Mouse (Mus musculus): ENCODE results near the gene Bnc1. TPM values are rescaled to one million over a fixed set of nuclear protein-coding genes. Genes with fewer than 3 reads are reported as not detected.

The Bnc1 gene
- polyA plus RNA-seq, 1 experiment, result 0.06 TPM

- no peaks in the 10 kb centered on the region for H3K36me3 ChIP-seq (ENCODE audit: control insufficient read depth, insufficient read depth)
- peaks cover 15% of the 10 kb centered on the region for H3K27me3 ChIP-seq (ENCODE audit: control insufficient read depth, insufficient read depth, insufficient read length)
- H3K79me2 ChIP-seq (ENCODE audit: control insufficient read depth, insufficient read depth), result no peaks in the 10 kb centered on the region
- TF ChIP-seq CEBPB (IDR thresholded peaks at IDR 0.05; ENCODE audit: low read depth) (no peak), USF1 (IDR thresholded peaks at IDR 0.05; ENCODE audit: low read depth) (no peak), MYOD1 (IDR thresholded peaks at IDR 0.05; ENCODE audit: control insufficient read depth, insufficient read length, low read depth) (no peak), MYOG (IDR thresholded peaks at IDR 0.05; ENCODE audit: control insufficient read depth, extremely low read depth, insufficient read length) (no peak), MAX (IDR thresholded peaks at IDR 0.05) (no peak), FOSL1 (IDR thresholded peaks at IDR 0.05; ENCODE audit: insufficient read depth, low read length, poor library complexity, severe bottlenecking) (no peak), CTCF (IDR thresholded peaks at IDR 0.05; ENCODE audit: control insufficient read depth, insufficient read depth, insufficient read length) (no peak)
- no peaks in the 10 kb centered on the region for H3K79me3 ChIP-seq (ENCODE audit: low read depth)
- no peak overlapping the region for H3K4me3 ChIP-seq (ENCODE audit: insufficient read depth, poor library complexity, severe bottlenecking)
- H3ac ChIP-seq (ENCODE audit: control insufficient read depth, insufficient read length, low read depth), result no peak overlapping the region
Observed at GRCm38 (mm10) chr7:81973939-81974338, 18.2 kb downstream of the Bnc1 start.

- Histone ChIP-seq H3K27me3 (ENCODE audit: control insufficient read depth, insufficient read depth, insufficient read length) (peaks cover 15% of the 10 kb centered on the region), H3K79me3 (ENCODE audit: low read depth) (no peaks in the 10 kb centered on the region), H3K4me3 (ENCODE audit: insufficient read depth, poor library complexity, severe bottlenecking) (no peak overlapping the region), H3ac (ENCODE audit: control insufficient read depth, insufficient read length, low read depth) (no peak overlapping the region), H3K36me3 (ENCODE audit: control insufficient read depth, insufficient read depth) (no peaks in the 10 kb centered on the region), H3K79me2 (ENCODE audit: control insufficient read depth, insufficient read depth) (no peaks in the 10 kb centered on the region)
- TF ChIP-seq FOSL1 (IDR thresholded peaks at IDR 0.05; ENCODE audit: insufficient read depth, low read length, poor library complexity, severe bottlenecking), result no peak
- no peak for TF ChIP-seq CTCF (IDR thresholded peaks at IDR 0.05; ENCODE audit: control insufficient read depth, insufficient read depth, insufficient read length)
- TF ChIP-seq MYOD1 (IDR thresholded peaks at IDR 0.05; ENCODE audit: control insufficient read depth, insufficient read length, low read depth), result no peak
Observed at GRCm38 (mm10) chr7:81973339-81973738, 18.8 kb downstream of the Bnc1 start.

GRCm38 (mm10) chr7:81968975-81969374 is 23.1 kb downstream of the Bnc1 start:
- no peaks in the 10 kb centered on the region for H3K36me3 ChIP-seq (ENCODE audit: control insufficient read depth, insufficient read depth)
- TF ChIP-seq USF1 (IDR thresholded peaks at IDR 0.05; ENCODE audit: low read depth) (no peak), MYOD1 (IDR thresholded peaks at IDR 0.05; ENCODE audit: control insufficient read depth, insufficient read length, low read depth) (no peak), FOSL1 (IDR thresholded peaks at IDR 0.05; ENCODE audit: insufficient read depth, low read length, poor library complexity, severe bottlenecking) (no peak), CEBPB (IDR thresholded peaks at IDR 0.05; ENCODE audit: low read depth) (no peak)
- H3K79me2 ChIP-seq (ENCODE audit: control insufficient read depth, insufficient read depth), result no peaks in the 10 kb centered on the region
- no peaks in the 10 kb centered on the region for H3K27me3 ChIP-seq (ENCODE audit: control insufficient read depth, insufficient read depth, insufficient read length)
- H3K79me3 ChIP-seq (ENCODE audit: low read depth), result no peaks in the 10 kb centered on the region
- H3K4me3 ChIP-seq (ENCODE audit: insufficient read depth, poor library complexity, severe bottlenecking), result no peak overlapping the region
- no peak overlapping the region for H3ac ChIP-seq (ENCODE audit: control insufficient read depth, insufficient read length, low read depth)

GRCm38 (mm10) chr7:81968451-81968850 is 23.6 kb downstream of the Bnc1 start:
- Histone ChIP-seq H3K79me2 (ENCODE audit: control insufficient read depth, insufficient read depth) (no peaks in the 10 kb centered on the region), H3K4me3 (ENCODE audit: insufficient read depth, poor library complexity, severe bottlenecking) (no peak overlapping the region), H3K79me3 (ENCODE audit: low read depth) (no peaks in the 10 kb centered on the region), H3K27me3 (ENCODE audit: control insufficient read depth, insufficient read depth, insufficient read length) (no peaks in the 10 kb centered on the region), H3K36me3 (ENCODE audit: control insufficient read depth, insufficient read depth) (no peaks in the 10 kb centered on the region), H3ac (ENCODE audit: control insufficient read depth, insufficient read length, low read depth) (no peak overlapping the region)
- TF ChIP-seq USF1 (IDR thresholded peaks at IDR 0.05; ENCODE audit: low read depth) (no peak), MAX (IDR thresholded peaks at IDR 0.05) (no peak), CTCF (IDR thresholded peaks at IDR 0.05; ENCODE audit: control insufficient read depth, insufficient read depth, insufficient read length) (no peak), MYOG (IDR thresholded peaks at IDR 0.05; ENCODE audit: control insufficient read depth, extremely low read depth, insufficient read length) (no peak), FOSL1 (IDR thresholded peaks at IDR 0.05; ENCODE audit: insufficient read depth, low read length, poor library complexity, severe bottlenecking) (no peak), CEBPB (IDR thresholded peaks at IDR 0.05; ENCODE audit: low read depth) (no peak), MYOD1 (IDR thresholded peaks at IDR 0.05; ENCODE audit: control insufficient read depth, insufficient read length, low read depth) (no peak)

GRCm38 (mm10) chr7:81966195-81966594 is 25.9 kb downstream of the Bnc1 start:
- Histone ChIP-seq H3ac (ENCODE audit: control insufficient read depth, insufficient read length, low read depth) (no peak overlapping the region), H3K4me3 (ENCODE audit: insufficient read depth, poor library complexity, severe bottlenecking) (no peak overlapping the region), H3K36me3 (ENCODE audit: control insufficient read depth, insufficient read depth) (no peaks in the 10 kb centered on the region), H3K27me3 (ENCODE audit: control insufficient read depth, insufficient read depth, insufficient read length) (no peaks in the 10 kb centered on the region), H3K79me2 (ENCODE audit: control insufficient read depth, insufficient read depth) (no peaks in the 10 kb centered on the region), H3K79me3 (ENCODE audit: low read depth) (no peaks in the 10 kb centered on the region)
- TF ChIP-seq MYOD1 (IDR thresholded peaks at IDR 0.05; ENCODE audit: control insufficient read depth, insufficient read length, low read depth) (no peak), CEBPB (IDR thresholded peaks at IDR 0.05; ENCODE audit: low read depth) (no peak), CTCF (IDR thresholded peaks at IDR 0.05; ENCODE audit: control insufficient read depth, insufficient read depth, insufficient read length) (no peak), FOSL1 (IDR thresholded peaks at IDR 0.05; ENCODE audit: insufficient read depth, low read length, poor library complexity, severe bottlenecking) (no peak), MAX (IDR thresholded peaks at IDR 0.05) (no peak), USF1 (IDR thresholded peaks at IDR 0.05; ENCODE audit: low read depth) (no peak), MYOG (IDR thresholded peaks at IDR 0.05; ENCODE audit: control insufficient read depth, extremely low read depth, insufficient read length) (no peak)

- H3K36me3 ChIP-seq (ENCODE audit: control insufficient read depth, insufficient read depth), result no peaks in the 10 kb centered on the region
- no peak overlapping the region for H3ac ChIP-seq (ENCODE audit: control insufficient read depth, insufficient read length, low read depth)
- H3K79me2 ChIP-seq (ENCODE audit: control insufficient read depth, insufficient read depth), result no peaks in the 10 kb centered on the region
- H3K27me3 ChIP-seq (ENCODE audit: control insufficient read depth, insufficient read depth, insufficient read length), result peaks cover 19% of the 10 kb centered on the region
- H3K79me3 ChIP-seq (ENCODE audit: low read depth), result no peaks in the 10 kb centered on the region
- TF ChIP-seq FOSL1 (IDR thresholded peaks at IDR 0.05; ENCODE audit: insufficient read depth, low read length, poor library complexity, severe bottlenecking), result no peak
- TF ChIP-seq CTCF (IDR thresholded peaks at IDR 0.05; ENCODE audit: control insufficient read depth, insufficient read depth, insufficient read length), result no peak
- no peak for TF ChIP-seq MYOD1 (IDR thresholded peaks at IDR 0.05; ENCODE audit: control insufficient read depth, insufficient read length, low read depth)
- no peak for TF ChIP-seq MAX (IDR thresholded peaks at IDR 0.05)
- TF ChIP-seq USF1 (IDR thresholded peaks at IDR 0.05; ENCODE audit: low read depth), result no peak
- no peak for TF ChIP-seq MYOG (IDR thresholded peaks at IDR 0.05; ENCODE audit: control insufficient read depth, extremely low read depth, insufficient read length)
- no peak for TF ChIP-seq CEBPB (IDR thresholded peaks at IDR 0.05; ENCODE audit: low read depth)
- no peak overlapping the region for H3K4me3 ChIP-seq (ENCODE audit: insufficient read depth, poor library complexity, severe bottlenecking)
Observed at GRCm38 (mm10) chr7:81959704-81960103, 32.4 kb downstream of the Bnc1 start.
